Mouse (Mus musculus) midbrain, embryonic 11.5 days (tissue): Measurements from ENCODE around the gene Tmem74b. TPM values are rescaled to one million over a fixed set of nuclear protein-coding genes. Genes with fewer than 3 reads are reported as not detected.
A peak's percentile ranks its signal among the peaks of the same experiment; 100 is the strongest.

Experiments
- ATAC-seq: fragments of 200-750 bp; cut with Nextera tagmentation; 2 replicates; pipeline ENCODE4 v1.8.0; 2017; ENCODE audit warnings: moderate TSS enrichment, moderate library complexity; ENCODE audit not compliant: low FRiP score
- DNase-seq: peaks from one replicate; pipeline ENCODE4 v3.0.0; 2015; ENCODE audit warnings: low spot score; ENCODE audit errors: missing footprints
- H3K27ac ChIP-seq: fragments of 300-500 bp; sonication (generic); 2 replicates; pipeline ENCODE4 v1.5.1; 2014; ENCODE audit warnings: low read depth, low read length
- H3K27me3 ChIP-seq: fragments of 300-500 bp; sonication (generic); 2 replicates; pipeline ENCODE4 v1.6.1; 2014; ENCODE audit warnings: mild to moderate bottlenecking, low read length, moderate library complexity, mixed read lengths; ENCODE audit not compliant: control insufficient read depth, insufficient read depth
- H3K36me3 ChIP-seq: fragments of 300-500 bp; sonication (generic); 2 replicates; pipeline ENCODE4 v1.6.1; 2014; ENCODE audit warnings: mild to moderate bottlenecking, low read length, moderate library complexity, mixed read lengths; ENCODE audit not compliant: control insufficient read depth, insufficient read depth
- H3K4me1 ChIP-seq: fragments of 300-500 bp; sonication (generic); 2 replicates; pipeline ENCODE4 v1.6.1; 2014; ENCODE audit warnings: low read length; ENCODE audit not compliant: control insufficient read depth, insufficient read depth
- H3K4me2 ChIP-seq: fragments of 300-500 bp; sonication (generic); 2 replicates; pipeline ENCODE4 v1.6.1; 2014; ENCODE audit warnings: mild to moderate bottlenecking, moderate library complexity
- H3K4me3 ChIP-seq: fragments of 300-500 bp; sonication (generic); 2 replicates; pipeline ENCODE4 v1.5.1; 2014; ENCODE audit warnings: low read depth, low read length
- H3K9ac ChIP-seq: fragments of 300-500 bp; sonication (generic); 2 replicates; pipeline ENCODE4 v1.6.1; 2014; ENCODE audit warnings: low read length
- H3K9me3 ChIP-seq: fragments of 300-500 bp; sonication (generic); 2 replicates; pipeline ENCODE4 v1.6.1; 2016; ENCODE audit warnings: low read length; ENCODE audit not compliant: control insufficient read depth
- WGBS: fragments of 180-500 bp; shearing (Covaris S2); extraction: QIAGEN DNeasy Blood & Tissue Kit; methylation state at CpG from one replicate; pipeline ENCODE4 v1.1.7; 2014; 5-methylcytosine and 5-hydroxymethylcytosine counted together
- polyA plus RNA-seq: library from polyadenylated mRNA; unstranded; fragments of >200 nt; fragmentation: Nextera tagmentation; extraction: Ambion mirVana; gene quantifications from 2 replicates; pipeline ENCODE4 v1.2.1, GENCODE M21; 2014

Gene Tmem74b
- polyA plus RNA-seq, 1 experiment from 2014 or later = 5.4 TPM

DNA sequence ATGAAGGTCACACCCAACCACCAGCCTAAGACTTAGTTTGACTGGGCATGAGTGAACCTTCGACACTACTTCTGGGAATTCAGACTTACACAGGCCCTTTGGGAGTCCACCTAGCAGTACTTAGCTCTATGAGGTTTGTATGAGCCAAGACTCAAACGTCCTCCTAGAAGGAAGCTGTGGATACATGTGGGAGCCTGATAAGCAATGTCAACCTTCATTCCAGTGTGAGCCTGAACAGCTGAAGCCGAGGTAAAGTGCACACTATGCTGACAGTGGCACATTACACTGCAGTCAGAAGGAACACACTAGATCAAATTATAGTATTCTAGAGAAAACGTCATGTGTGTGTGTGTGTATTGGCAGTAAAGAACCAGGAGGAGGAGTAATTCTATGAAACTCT is 36.7 kb downstream of the Tmem74b start:
- H3K9ac ChIP-seq = no peak overlapping the region
- H3K27ac ChIP-seq = no peak overlapping the region
- peaks cover 12% of the 10 kb centered on the region for H3K4me1 ChIP-seq
- WGBS = 85% methylated on average over 4 of the region's 4 CpGs
- no peak overlapping the region for H3K4me2 ChIP-seq
- no peak overlapping the region for H3K4me3 ChIP-seq
- no peak for ATAC-seq
- H3K36me3 ChIP-seq = peaks cover 1% of the 10 kb centered on the region; the same call in 1 of the 2 replicates
- no peaks in the 10 kb centered on the region for H3K27me3 ChIP-seq
- H3K9me3 ChIP-seq = no peaks in the 10 kb centered on the region
- DNase-seq = no peak

DNA sequence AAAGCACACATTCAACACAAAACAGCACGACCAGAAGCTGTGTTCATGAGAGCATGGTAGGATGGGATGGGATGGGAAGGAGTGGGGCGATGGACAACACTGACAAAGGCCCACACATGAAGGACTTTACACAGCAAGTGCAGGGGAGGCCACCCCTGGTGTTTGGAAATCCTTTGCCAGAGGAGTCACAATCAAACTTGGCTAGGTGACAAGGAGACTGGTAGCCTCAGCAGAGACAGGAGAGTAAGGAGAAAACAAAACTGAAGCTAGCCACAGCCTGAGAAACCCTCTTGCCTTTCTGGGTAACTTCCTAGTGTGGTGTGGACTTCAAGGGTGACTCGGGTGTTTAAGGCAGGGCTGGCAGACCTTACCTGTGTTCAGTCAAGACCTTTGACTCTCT is 37.3 kb downstream of the Tmem74b start:
- Histone ChIP-seq H3K27ac (no peak overlapping the region), H3K4me3 (no peak overlapping the region), H3K9ac (no peak overlapping the region), H3K4me1 (peaks cover 12% of the 10 kb centered on the region), H3K4me2 (no peak overlapping the region), H3K27me3 (no peaks in the 10 kb centered on the region), H3K9me3 (no peaks in the 10 kb centered on the region), H3K36me3 (no peaks in the 10 kb centered on the region)
- 91% methylated on average over 3 of the region's 3 CpGs for WGBS
- no peak for ATAC-seq
- DNase-seq = no peak

DNA sequence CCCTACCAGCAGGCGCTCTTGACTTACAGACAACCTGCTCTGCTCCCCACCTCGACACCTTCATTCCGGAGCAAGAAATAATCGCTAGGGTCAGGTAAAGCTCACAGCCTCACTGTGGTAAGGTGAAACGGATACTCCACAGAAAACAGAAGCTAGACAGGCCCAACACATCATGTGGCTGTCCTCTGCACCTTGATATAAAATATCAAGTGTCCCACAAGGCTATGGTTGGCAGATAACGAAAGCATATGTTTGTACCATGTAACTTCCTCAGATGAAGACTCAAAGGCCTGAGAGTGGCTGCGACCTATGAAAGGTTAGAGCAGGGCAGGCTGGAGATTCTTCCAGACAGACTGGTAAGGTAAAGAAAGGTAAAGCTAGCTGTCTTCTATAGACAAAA is 37.7 kb downstream of the Tmem74b start:
- Histone ChIP-seq H3K27me3 (no peaks in the 10 kb centered on the region), H3K4me2 (peak overlapping the region; percentile 85; the same call in 1 of the 2 replicates), H3K4me3 (no peak overlapping the region), H3K4me1 (peaks cover 12% of the 10 kb centered on the region), H3K27ac (no peak overlapping the region), H3K9ac (no peak overlapping the region), H3K36me3 (no peaks in the 10 kb centered on the region), H3K9me3 (no peaks in the 10 kb centered on the region)
- no peak for DNase-seq
- no peak for ATAC-seq
- WGBS = 86% methylated on average over 7 of the region's 7 CpGs

DNA sequence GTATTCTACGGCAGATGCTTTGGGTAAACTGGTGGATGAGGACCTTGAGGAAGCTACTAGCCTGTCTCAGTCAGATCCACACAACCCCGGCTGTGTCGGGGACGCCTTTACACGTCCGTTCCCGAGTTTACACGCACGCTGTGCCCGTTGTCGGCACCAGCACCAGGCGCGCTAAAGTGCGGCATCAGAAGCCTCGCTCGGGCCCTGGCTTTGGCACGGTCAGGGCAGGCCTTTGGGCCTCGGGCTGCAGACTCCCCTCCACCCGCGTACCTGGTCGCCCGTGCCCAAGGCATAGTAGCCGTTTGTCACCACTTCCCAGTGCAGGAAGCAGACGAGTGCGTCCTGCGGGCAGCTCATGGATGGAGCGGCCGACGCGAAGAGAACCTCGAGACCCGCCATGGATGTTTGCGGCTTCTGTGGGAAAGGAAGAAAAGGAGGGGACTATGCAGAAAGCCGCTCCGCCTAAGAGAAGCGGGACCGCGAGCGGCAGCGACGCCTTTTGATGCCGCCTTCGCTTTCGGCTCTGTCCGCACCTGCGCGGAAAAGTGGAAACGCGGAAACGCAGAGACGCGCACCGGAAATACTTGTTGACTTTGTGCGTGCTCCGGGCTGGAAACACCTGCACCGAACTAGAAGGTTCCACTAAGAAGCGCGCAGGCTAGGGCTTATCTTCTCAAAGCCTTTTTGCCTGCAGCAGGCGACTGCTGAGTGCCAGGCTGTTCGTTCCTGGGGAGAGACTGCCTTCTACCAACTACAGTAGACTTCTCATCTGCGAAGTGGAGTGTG is 39.1 kb downstream of the Tmem74b start:
- Histone ChIP-seq H3K36me3 (no peaks in the 10 kb centered on the region), H3K9ac (peak overlapping the region; percentile 91), H3K9me3 (no peaks in the 10 kb centered on the region), H3K4me1 (peaks cover 12% of the 10 kb centered on the region), H3K27ac (no peak overlapping the region), H3K27me3 (no peaks in the 10 kb centered on the region), H3K4me3 (peak overlapping the region; percentile 88), H3K4me2 (peak overlapping the region; percentile 85)
- DNase-seq (peak; percentile 99), ATAC-seq (peak; percentile 90)
- under 1% methylated on average over 61 of the region's 61 CpGs for WGBS

DNA sequence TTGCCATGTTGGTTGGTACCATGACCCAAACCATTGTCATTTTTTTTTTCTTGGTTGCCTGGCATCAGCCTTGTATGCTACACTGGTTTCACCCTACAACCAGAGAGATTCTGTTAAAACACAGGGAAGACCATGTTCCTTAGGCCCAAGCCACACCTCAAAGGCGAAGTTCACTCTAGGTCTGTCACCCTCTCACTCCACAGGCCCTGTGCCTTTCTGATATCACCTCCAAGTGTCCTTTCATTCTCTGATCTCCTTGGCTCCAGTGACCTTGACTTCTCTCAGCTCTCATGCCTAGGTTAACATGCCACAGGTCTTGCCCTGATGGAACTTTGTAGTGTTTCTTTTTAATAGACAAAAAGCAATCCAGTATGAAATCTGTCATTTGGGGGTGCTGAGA is 40.3 kb downstream of the Tmem74b start:
- Histone ChIP-seq H3K36me3 (no peaks in the 10 kb centered on the region), H3K9me3 (no peaks in the 10 kb centered on the region), H3K27ac (no peak overlapping the region), H3K4me3 (no peak overlapping the region), H3K4me2 (no peak overlapping the region), H3K4me1 (peaks cover 12% of the 10 kb centered on the region), H3K9ac (no peak overlapping the region), H3K27me3 (no peaks in the 10 kb centered on the region)
- 89% methylated on average over 1 of the region's 1 CpGs for WGBS
- DNase-seq (no peak), ATAC-seq (no peak)

DNA sequence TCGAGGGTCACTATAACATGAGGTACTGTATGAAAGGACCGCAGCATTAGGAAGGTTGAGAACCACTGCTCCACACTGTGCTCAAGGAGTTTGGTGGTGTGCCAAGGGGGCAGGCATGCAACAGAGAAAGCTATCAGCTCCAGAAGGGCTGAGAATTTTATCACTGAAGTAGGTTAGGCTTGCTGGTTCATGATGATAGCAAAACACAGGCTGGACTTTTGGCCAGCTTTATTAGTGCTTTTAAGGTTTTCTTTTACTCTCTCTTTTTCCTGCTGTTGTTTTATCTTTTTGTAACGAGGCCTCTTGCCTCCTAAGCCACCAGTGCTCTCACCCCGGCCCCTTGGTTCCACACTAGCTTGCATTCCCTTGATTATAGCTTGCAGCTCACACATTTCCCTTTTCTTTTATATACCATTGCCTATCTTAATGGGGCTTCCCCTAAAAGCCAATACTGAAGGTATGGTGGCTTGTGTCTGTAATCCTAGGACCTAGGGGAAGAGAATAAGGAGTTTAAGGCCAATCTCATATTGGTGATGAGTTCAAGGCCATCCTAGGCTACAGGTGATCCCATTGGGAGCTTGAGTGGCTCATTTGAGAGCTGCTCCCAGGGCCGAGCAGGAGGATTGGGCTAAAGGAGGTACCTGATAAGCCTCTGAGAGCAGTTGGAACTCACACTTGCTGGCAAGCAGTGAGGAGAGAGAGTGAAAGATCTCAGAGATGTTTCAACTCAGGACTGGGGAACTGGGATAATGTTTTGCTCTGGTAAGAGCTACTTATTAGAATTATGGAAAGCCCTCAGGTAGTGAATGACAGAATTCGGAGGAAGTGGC is 41.3 kb downstream of the Tmem74b start:
- H3K4me3 ChIP-seq = no peak overlapping the region
- H3K4me1 ChIP-seq = peaks cover 12% of the 10 kb centered on the region
- no peak for DNase-seq
- H3K9me3 ChIP-seq = no peaks in the 10 kb centered on the region
- no peak for ATAC-seq
- no peak overlapping the region for H3K9ac ChIP-seq
- 59% methylated on average over 6 of the region's 6 CpGs for WGBS
- no peak overlapping the region for H3K27ac ChIP-seq
- H3K4me2 ChIP-seq = no peak overlapping the region
- no peaks in the 10 kb centered on the region for H3K36me3 ChIP-seq
- no peaks in the 10 kb centered on the region for H3K27me3 ChIP-seq

DNA sequence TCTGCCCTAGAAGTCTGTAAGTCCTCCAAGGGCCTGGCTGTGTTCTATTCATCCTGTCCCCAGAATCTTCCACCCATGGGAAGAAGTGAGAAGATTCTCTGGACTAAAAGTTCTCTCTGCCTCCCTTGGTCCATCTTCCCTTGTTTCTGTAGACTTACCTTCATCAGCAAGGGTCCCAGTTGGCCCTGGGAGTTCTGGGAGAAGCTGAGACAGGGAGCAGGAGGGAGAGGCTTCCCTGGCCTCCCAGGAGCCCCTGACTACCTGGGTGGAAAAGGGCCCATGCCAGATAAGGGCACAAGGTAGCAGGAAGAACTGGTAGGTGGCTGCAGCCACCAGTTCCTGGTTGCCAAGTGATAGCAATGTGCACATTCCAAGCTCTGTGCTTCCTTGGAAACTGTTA is 42.0 kb downstream of the Tmem74b start, which contains the start of gene Psmf1:
TSS of gene Psmf1 (minus strand) at position 342 of the 400 bp plus-strand sequence.
- no peak within 1 kb of the TSS for H3K27ac ChIP-seq

DNA sequence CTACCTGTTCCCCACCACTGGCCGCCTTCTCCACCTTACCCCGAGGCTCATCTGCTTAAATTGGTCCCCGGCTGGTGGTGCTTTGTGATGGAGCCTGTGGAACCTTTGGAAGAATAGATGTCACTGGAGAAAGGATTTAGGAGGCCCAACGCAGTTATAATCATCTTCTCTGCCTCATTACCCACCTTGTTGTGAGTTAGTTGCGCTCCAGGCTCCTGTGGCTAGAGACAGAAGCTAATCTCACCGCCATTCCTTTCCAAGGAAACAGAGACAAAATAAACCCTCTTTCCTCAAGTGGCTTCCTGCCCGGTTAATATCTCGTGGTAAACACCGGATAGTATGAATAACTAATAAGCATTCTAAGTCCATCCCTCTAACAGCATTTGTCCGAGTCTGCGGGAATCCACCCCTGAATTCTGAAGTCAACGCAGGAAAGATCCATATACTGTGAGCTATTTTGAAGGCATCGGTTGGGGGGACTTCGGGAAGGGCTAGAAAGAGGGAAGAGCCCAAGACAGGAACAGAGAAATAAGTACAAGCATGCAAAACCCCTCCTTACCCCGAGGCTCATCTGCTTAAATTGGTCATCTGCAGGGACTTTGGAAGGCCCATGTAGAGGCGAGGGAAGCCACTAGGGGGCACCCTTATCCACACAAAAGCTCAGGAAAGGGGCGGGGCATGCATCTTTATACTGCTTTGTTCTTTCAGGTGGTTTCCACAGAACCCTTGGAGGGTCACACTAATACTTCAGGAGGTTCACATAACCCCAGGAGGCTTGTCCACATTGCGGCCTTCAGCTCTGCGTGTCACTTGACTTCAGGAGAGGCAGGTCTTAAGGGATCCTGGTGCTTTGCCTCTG is 46.3 kb downstream of the Tmem74b start:
- Histone ChIP-seq H3K36me3 (no peaks in the 10 kb centered on the region), H3K4me2 (no peak overlapping the region), H3K27me3 (no peaks in the 10 kb centered on the region), H3K9ac (no peak overlapping the region; the same call in 1 of the 2 replicates), H3K27ac (no peak overlapping the region), H3K4me3 (no peak overlapping the region), H3K9me3 (no peaks in the 10 kb centered on the region), H3K4me1 (no peaks in the 10 kb centered on the region)
- DNase-seq (peak; percentile 98), ATAC-seq (peak; percentile 85; the same call in 1 of the 2 replicates)
- WGBS = 34% methylated on average over 19 of the region's 19 CpGs

More for the DNA sequence above, 42.0 kb downstream of the Tmem74b start, which contains the start of gene Psmf1:
- Histone ChIP-seq H3K4me1 (peaks cover 12% of the 10 kb centered on the region), H3K27me3 (no peaks in the 10 kb centered on the region), H3K36me3 (no peaks in the 10 kb centered on the region), H3K9me3 (no peaks in the 10 kb centered on the region), H3K9ac (no peak within 1 kb of the TSS), H3K4me2 (no peak within 1 kb of the TSS), H3K4me3 (no peak within 1 kb of the TSS)
- DNase-seq (no peak), ATAC-seq (no peak)
